Mouse (Mus musculus) left cerebral cortex, postnatal 4 days (tissue): ENCODE measurements around the gene Arnt. TPM values are rescaled to one million over a fixed set of nuclear protein-coding genes. Genes with fewer than 3 reads are reported as not detected.

ENCODE experiments used
- DNase-seq: peaks from one replicate; pipeline ENCODE4 v3.0.0-alpha.2; 2022
- intact Hi-C: fragments of 180-260 bp; cut with DNase I; formaldehyde crosslinking; loops from one replicate; pipeline ENCODE4 v1.15.1; 2025
- total RNA-seq, 2 experiments: library from RNA; stranded (reverse); gene quantifications; 2 replicates each; pipeline ENCODE4 v1.2.3; 2021

The Arnt gene
- total RNA-seq, 2 experiments from 2014 or later: 40.4 to 46.1 TPM

- intact Hi-C loops: loop anchor here (5.0 kb wide), 1 partner anchor 104 kb away; no protein-coding TSS in a partner anchor
- no peak for DNase-seq
Observed at GRCm38 (mm10) chr3:95450915-95451314, 16.7 kb downstream of the Arnt start.

DNA sequence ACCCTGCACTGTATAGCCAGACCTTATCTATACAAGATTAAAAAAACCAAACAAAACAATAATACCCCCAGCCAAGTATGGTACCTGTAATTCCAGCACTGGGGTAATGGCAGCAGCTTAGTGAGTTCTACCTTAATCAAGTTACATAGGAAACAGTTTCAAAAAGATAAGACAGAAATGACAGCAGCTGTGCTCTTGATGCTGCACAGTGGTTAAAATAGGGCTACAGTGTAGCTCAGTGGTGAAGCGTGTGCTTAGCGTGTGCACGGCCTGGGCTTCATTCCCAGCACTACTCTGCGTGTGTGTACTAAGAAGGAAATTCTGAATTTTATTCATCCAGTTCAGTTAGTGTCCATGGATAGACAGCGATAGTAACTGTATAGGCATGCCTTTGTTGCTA, 22.2 kb downstream of the Arnt start:
- intact Hi-C loops: no loop called here
- no peak for DNase-seq

DNA sequence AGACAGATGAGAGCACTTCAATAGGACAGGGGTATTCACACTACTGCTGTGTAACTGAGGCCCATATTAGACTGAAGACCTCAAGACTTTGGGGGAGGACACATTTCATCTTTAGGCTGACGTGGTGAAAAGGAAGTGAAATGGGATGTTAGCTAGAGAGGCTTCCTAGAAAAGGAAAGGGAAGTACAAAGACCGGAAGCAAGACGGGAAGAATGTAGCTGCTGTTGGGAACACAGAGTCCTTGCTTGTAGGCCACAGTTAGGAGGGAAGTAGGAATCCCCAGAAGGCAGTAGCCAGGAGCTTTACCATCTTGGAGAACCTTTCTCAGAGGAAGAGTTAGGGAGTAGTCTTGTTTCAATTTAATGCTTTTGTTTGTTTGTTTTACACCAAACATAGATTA, 23.6 kb downstream of the Arnt start:
- intact Hi-C loops: no loop called here

DNA sequence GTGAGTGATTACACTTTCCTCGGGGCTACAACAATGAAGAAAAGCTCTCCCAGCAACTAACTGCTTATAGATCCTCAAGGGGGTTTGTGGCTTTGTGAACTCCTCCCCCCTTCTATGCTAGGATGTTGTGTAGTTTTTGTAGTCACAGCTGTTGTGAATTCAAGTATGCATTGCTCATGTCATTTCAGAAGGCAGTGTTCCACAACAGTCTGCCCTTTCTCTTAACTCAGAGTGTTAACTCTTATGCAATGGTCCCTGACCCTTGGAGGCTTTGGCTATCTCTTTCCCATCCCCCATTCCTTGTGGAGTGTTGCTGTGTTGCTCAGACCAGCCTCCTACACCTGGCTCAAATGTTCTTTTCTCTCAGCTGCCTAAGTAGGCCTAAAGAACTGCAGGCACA, 25.2 kb downstream of the Arnt start:
- intact Hi-C loops: no loop called here

More for the DNA sequence above, 23.6 kb downstream of the Arnt start:
- no peak for DNase-seq

DNA sequence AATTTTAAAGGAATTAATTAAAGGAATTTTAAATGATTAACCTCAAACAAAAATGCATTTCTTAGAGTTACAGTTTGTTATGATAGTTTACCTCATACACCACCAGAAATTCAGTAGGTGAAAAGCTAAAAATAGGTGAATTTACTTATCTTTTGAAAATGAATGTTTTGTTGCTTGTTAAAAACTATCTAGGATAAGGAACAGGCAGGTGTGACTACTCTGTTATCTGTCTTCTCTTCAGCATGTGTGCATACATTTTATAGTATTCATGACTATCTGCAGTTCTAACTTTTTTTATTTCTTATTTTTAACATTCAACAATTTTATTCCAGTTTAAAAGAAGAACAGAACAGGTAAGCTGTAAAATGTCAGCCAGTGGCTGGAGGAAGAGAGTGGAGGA, 29.7 kb downstream of the Arnt start:
- intact Hi-C loops: no loop called here
- DNase-seq: no peak

More for the DNA sequence above, 25.2 kb downstream of the Arnt start:
- no peak for DNase-seq

- DNase-seq: no peak
- intact Hi-C loops: no loop called here
Observed at GRCm38 (mm10) chr3:95478966-95479365, 44.8 kb downstream of the Arnt start.

DNA sequence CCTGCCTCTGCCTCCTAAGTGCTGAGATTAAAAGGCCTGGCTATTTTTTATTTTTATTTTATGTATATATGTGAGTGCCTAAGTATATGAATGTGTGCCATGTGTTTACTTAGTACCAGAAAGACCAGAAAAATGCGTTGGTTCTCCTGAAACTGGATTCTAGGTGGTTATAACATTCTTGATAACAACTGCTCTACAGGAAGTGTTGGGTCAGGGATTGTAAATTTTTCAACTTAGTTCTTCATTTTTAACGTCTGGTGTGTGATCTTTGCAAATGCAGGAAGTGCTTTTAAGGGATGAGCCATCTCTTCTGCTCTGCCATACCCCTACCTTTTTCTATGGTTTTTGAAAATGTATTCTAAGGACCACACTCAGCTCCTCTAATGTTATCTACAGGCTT, 52.2 kb downstream of the Arnt start:
- intact Hi-C loops: loop anchor here (10.0 kb wide), 2 partner anchors 288 to 348 kb away; no protein-coding TSS in a partner anchor

GRCm38 (mm10) chr3:95488679-95489078, 54.5 kb downstream of the Arnt start:
- no peak for DNase-seq
- intact Hi-C loops: loop anchor here (10.0 kb wide), 2 partner anchors 286 to 346 kb away; no protein-coding TSS in a partner anchor

More for the DNA sequence above, 52.2 kb downstream of the Arnt start:
- DNase-seq: no peak

DNA sequence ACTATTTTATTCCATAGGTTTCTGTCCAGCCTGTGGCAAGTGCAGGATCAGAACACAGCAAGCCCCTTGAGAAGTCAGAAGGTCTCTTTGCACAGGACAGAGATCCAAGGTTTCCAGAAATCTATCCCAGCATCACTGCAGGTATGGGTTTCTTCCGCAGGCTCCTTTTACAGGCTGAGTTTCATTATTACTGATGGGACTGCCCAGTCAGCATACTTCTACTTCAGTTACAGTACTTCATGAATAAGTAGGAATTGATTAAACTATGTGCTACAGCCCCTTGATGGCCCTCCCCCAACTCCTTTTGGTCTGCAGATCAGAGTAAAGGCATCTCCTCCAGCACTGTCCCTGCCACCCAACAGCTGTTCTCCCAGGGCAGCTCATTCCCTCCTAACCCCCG, 56.0 kb downstream of the Arnt start:
- intact Hi-C loops: loop anchor here (5.0 kb wide), 1 partner anchor 143 kb away; no protein-coding TSS in a partner anchor
- no peak for DNase-seq

DNA sequence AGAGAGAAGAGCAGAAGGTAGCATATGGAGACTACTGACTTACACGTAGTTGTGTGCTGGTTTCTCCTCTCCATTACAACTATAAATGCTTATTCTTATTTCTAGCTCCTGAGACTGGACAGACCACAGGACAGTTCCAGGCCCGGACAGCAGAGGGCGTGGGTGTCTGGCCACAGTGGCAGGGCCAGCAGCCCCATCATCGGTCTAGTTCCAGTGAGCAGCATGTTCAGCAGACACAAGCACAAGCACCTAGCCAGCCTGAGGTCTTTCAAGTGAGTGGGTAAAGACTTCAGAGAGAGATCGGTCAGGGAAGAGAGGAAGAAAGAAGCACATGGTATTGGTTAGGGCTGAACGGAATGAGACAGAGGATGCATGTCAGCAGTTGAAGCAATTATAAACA, 60.2 kb downstream of the Arnt start:
- DNase-seq: peak; percentile 65
- intact Hi-C loops: loop anchor here (5.0 kb wide), 1 partner anchor 147 kb away; no protein-coding TSS in a partner anchor

DNA sequence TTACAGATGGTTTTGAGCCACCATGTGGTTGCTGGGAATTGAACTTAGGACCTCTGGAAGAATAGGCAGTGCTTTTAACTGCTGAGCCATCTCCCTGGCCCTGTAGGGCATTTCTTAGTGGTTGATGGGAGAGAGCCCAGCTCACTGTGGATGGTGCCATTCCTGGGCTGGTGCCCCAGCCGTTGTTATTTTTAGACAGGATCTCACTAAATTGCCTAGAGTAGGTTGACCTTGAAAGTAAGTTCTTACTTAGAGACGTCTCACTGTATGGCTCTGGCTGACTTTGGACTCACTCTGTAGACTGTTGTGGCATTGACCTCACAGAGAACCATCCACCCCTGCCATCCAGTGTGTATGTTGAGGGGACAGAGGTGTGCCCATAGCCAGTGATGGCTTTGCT, 64.0 kb downstream of the Arnt start:
- intact Hi-C loops: no loop called here
- no peak for DNase-seq

DNA sequence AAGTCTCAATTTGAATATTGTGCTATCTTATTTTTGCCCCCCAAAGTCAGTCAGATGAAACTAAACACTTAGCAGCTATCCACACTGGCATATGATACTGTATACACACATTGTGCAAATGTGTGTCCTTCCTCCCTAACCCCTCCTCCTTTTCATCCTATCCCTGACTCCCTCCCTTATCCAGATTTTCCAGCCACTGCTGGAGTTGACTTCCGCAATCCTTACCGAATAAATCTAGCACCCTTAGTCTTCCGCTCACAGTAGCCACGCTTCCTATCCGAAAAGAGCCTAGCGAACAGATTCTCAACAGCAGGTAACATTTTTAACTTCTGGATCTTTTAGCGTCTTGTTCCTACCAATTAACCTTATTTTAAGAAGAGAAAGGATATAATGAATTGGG, 64.8 kb downstream of the Arnt start, which contains the start of gene Ctsk:
TSS of gene Ctsk (plus strand) at position 233 of the 400 bp plus-strand sequence.
- intact Hi-C loops: no loop called here
- DNase-seq: no peak

- DNase-seq: no peak
- intact Hi-C loops: no loop called here
Observed at GRCm38 (mm10) chr3:95499496-95500140, 65.4 kb downstream of the Arnt start.

GRCm38 (mm10) chr3:95502312-95502711, 68.1 kb downstream of the Arnt start:
- intact Hi-C loops: no loop called here
- DNase-seq: no peak

DNA sequence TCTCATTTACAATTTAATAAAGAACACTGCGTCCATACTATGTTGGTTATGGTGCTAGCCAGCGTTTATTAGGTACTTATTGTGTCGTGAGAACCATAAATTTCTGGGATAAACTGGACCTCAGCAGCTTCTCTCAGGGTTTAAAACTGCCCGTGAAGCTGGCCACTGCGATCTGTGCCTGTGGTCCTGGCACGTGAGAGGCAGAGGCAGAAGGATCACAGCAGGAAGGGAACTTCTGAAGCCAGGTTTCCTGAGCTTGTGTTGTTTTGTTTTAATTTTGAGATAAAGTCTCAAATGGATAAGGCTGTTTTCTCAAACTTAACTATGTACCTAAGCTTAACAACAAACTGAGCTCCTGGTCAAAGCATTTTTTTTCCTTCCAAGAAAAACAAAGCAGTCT, 75.2 kb downstream of the Arnt start:
- intact Hi-C loops: no loop called here
- peak; percentile 62 for DNase-seq

GRCm38 (mm10) chr3:95511611-95512180, 77.5 kb downstream of the Arnt start:
- intact Hi-C loops: no loop called here

DNA sequence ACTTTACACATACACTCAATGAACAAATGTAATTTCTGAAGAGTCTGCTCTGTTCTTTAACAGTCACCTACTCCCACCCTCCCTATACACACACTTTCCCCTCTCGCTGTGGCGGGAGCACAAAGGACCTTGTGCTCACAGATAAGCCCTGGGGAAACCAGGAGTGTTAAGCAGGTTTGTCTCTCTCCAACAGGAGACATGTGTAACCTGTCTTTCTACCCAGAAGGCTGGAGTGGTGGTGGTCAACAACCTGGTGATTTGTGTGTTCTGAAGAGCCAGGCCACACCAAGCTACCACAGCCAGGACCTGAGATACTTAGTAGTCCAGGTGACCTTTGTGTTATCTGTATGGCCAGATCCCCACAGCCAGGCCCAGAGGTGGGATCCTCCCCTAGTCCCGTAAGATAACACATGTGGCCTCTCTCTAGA, 82.4 kb downstream of the Arnt start:
- intact Hi-C loops: no loop called here
- DNase-seq: no peak

More at GRCm38 (mm10) chr3:95511611-95512180, 77.5 kb downstream of the Arnt start:
- DNase-seq: no peak

DNA sequence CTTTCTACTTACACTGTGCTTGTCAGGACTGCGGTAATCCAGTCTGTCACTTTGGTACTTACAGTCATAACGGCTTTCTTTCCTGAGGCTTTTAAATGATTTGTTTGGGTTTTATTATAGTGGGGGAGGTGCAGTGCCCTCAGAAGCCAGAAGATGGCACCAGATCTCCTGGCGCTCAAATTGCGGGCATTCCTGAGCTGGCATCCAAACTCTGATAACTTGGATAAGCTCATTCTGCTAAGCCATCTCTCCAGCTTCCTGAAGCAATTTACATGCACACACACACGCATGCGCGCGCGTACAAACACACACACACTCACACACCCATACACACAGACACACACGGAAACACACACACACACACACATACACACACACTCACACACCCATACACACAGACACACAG, 83.3 kb downstream of the Arnt start:
- DNase-seq: peak; percentile 61
- intact Hi-C loops: no loop called here

- intact Hi-C loops: no loop called here
Observed at GRCm38 (mm10) chr3:95518891-95519290, 84.7 kb downstream of the Arnt start.

GRCm38 (mm10) chr3:95519315-95519714, 85.1 kb downstream of the Arnt start:
- DNase-seq: no peak
- intact Hi-C loops: no loop called here

More at GRCm38 (mm10) chr3:95518891-95519290, 84.7 kb downstream of the Arnt start:
- no peak for DNase-seq

DNA sequence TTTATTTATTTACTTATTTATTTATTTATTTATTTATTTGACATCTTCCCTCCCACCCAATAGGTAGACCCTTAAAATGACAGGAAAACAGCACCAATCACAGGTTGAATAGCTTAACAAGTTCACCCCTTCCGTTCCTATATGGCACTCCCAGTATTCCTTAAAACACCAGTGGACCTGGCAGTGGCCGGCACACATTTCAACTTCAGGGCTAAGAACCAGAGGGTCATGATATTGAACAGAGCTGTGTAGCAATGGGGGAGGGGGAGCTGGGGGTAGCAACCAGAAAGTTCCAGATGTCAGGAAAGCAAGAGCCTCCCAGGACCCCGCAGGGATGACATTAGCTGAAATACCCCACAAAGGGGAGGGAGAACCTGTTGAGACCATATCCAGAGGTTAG, 85.9 kb downstream of the Arnt start:
- DNase-seq: no peak

GRCm38 (mm10) chr3:95521168-95521567, 87.0 kb downstream of the Arnt start:
- no peak for DNase-seq
- intact Hi-C loops: no loop called here

More for the DNA sequence above, 85.9 kb downstream of the Arnt start:
- intact Hi-C loops: no loop called here
